Mouse (Mus musculus): Measurements from ENCODE around the gene Rflna. TPM values are rescaled to one million over a fixed set of nuclear protein-coding genes. Genes with fewer than 3 reads are reported as not detected.

Gene Rflna
- total RNA-seq, 2 experiments from 2014 or later, result 0.15 TPM; not detected in 1

- no peak for DNase-seq
- intact Hi-C loops (cut with DNase I), result no loop called here
Observed at GRCm38 (mm10) chr5:125005871-125006652, 3.0 kb downstream of the Rflna start.

- intact Hi-C loops (cut with DNase I), result no loop called here
- no peak for DNase-seq
Observed at GRCm38 (mm10) chr5:125006896-125007295, 3.9 kb downstream of the Rflna start.

- no peak for DNase-seq
- intact Hi-C loops (cut with DNase I), result no loop called here
Observed at GRCm38 (mm10) chr5:125011166-125011565, 8.1 kb downstream of the Rflna start.

GRCm38 (mm10) chr5:125011628-125012027 is 8.6 kb downstream of the Rflna start:
- intact Hi-C loops (cut with DNase I), result loop anchor here (2.0 kb wide), 1 partner anchor 103 kb away; no protein-coding TSS in a partner anchor

GRCm38 (mm10) chr5:125014497-125014896 is 11.5 kb downstream of the Rflna start:
- peak; percentile 56 to 60 for DNase-seq

More at GRCm38 (mm10) chr5:125011628-125012027, 8.6 kb downstream of the Rflna start:
- no peak for DNase-seq

GRCm38 (mm10) chr5:125015066-125015465 is 12.0 kb downstream of the Rflna start:
- no peak for DNase-seq
- intact Hi-C loops (cut with DNase I), result loop anchor here (5.0 kb wide), 1 partner anchor 92 kb away; no protein-coding TSS in a partner anchor

More at GRCm38 (mm10) chr5:125014497-125014896, 11.5 kb downstream of the Rflna start:
- intact Hi-C loops (cut with DNase I), result loop anchor here (1.0 kb wide), 1 partner anchor 71 kb away; no protein-coding TSS in a partner anchor

- intact Hi-C loops (cut with DNase I), result loop anchor here (5.0 kb wide), 1 partner anchor 92 kb away; no protein-coding TSS in a partner anchor
- DNase-seq, result no peak
Observed at GRCm38 (mm10) chr5:125015576-125015975, 12.6 kb downstream of the Rflna start.

GRCm38 (mm10) chr5:125016421-125017242 is 13.6 kb downstream of the Rflna start:
- intact Hi-C loops (cut with DNase I), result loop anchor here (5.0 kb wide), 1 partner anchor 91 kb away; no protein-coding TSS in a partner anchor
- no peak for DNase-seq

- intact Hi-C loops (cut with DNase I), result loop anchor here (5.0 kb wide), 1 partner anchor 90 kb away; no protein-coding TSS in a partner anchor
- no peak for DNase-seq
Observed at GRCm38 (mm10) chr5:125017332-125017731, 14.3 kb downstream of the Rflna start.

GRCm38 (mm10) chr5:125019099-125019498 is 16.1 kb downstream of the Rflna start:
- DNase-seq, result no peak
- intact Hi-C loops (cut with DNase I), result loop anchor here (5.0 kb wide), 1 partner anchor 88 kb away; no protein-coding TSS in a partner anchor

- intact Hi-C loops (cut with DNase I), result loop anchor here (5.0 kb wide), 1 partner anchor 251 kb away; no protein-coding TSS in a partner anchor
- peak; percentile 71 to 80 for DNase-seq
Observed at GRCm38 (mm10) chr5:125021298-125021697, 18.3 kb downstream of the Rflna start.

- intact Hi-C loops (cut with DNase I), result loop anchor here (5.0 kb wide), 1 partner anchor 248 kb away; no protein-coding TSS in a partner anchor
- DNase-seq, result no peak
Observed at GRCm38 (mm10) chr5:125024002-125024401, 21.0 kb downstream of the Rflna start.

GRCm38 (mm10) chr5:125028371-125028770 is 25.4 kb downstream of the Rflna start:
- intact Hi-C loops (cut with DNase I), result no loop called here
- DNase-seq, result no peak

- intact Hi-C loops (cut with DNase I), result no loop called here
- no peak for DNase-seq
Observed at GRCm38 (mm10) chr5:125028911-125029310, 25.9 kb downstream of the Rflna start.

- DNase-seq, result no peak
- intact Hi-C loops (cut with DNase I), result no loop called here
Observed at GRCm38 (mm10) chr5:125036483-125036882, 33.5 kb downstream of the Rflna start.

- intact Hi-C loops (cut with DNase I), result loop anchor here (2.0 kb wide), 1 partner anchor 15 kb away; no protein-coding TSS in a partner anchor
- no peak for DNase-seq
Observed at GRCm38 (mm10) chr5:125039377-125040027, 36.5 kb downstream of the Rflna start.

GRCm38 (mm10) chr5:125040128-125040584 is 37.1 kb downstream of the Rflna start:
- peak; percentile 94 to 96 for DNase-seq
- intact Hi-C loops (cut with DNase I), result loop anchor here (2.0 kb wide), 1 partner anchor 15 kb away; no protein-coding TSS in a partner anchor

GRCm38 (mm10) chr5:125041578-125041977 is 38.6 kb downstream of the Rflna start:
- DNase-seq, result no peak
- intact Hi-C loops (cut with DNase I), result loop anchor here (2.0 kb wide), 1 partner anchor 13 kb away; no protein-coding TSS in a partner anchor

- no peak for DNase-seq
- intact Hi-C loops (cut with DNase I), result no loop called here
Observed at GRCm38 (mm10) chr5:125043448-125043847, 40.4 kb downstream of the Rflna start.

GRCm38 (mm10) chr5:125045202-125045601 is 42.2 kb downstream of the Rflna start:
- intact Hi-C loops (cut with DNase I), result no loop called here
- DNase-seq, result no peak

Measured in gastrocnemius, postnatal 36 days (tissue).